Mouse (Mus musculus) embryonic facial prominence, embryonic 13.5 days (tissue): ENCODE results near the gene Slc6a8. TPM values are rescaled to one million over a fixed set of nuclear protein-coding genes. Genes with fewer than 3 reads are reported as not detected.

Source experiments
- ATAC-seq: fragments of 200-750 bp; cut with Nextera tagmentation; 2 replicates; pipeline ENCODE4 v1.8.0; 2017; ENCODE audit warnings: low read depth; ENCODE audit not compliant: insufficient number of reproducible peaks, insufficient read depth, low FRiP score, low TSS enrichment
- H3K27ac ChIP-seq: fragments of 300-500 bp; sonication (generic); 2 replicates; pipeline ENCODE4 v1.5.1; 2015; ENCODE audit warnings: moderate library complexity, mild to moderate bottlenecking, inconsistent platforms
- H3K27me3 ChIP-seq: fragments of 300-500 bp; sonication (generic); 2 replicates; pipeline ENCODE4 v1.6.1; 2015; ENCODE audit warnings: mild to moderate bottlenecking, inconsistent platforms
- H3K36me3 ChIP-seq: fragments of 300-500 bp; sonication (generic); 2 replicates; pipeline ENCODE4 v1.6.1; 2015; ENCODE audit warnings: mild to moderate bottlenecking, inconsistent platforms
- H3K4me1 ChIP-seq: fragments of 300-500 bp; sonication (generic); 2 replicates; pipeline ENCODE4 v1.6.1; 2015; ENCODE audit warnings: inconsistent platforms
- H3K4me2 ChIP-seq: fragments of 300-500 bp; sonication (generic); 2 replicates; pipeline ENCODE4 v1.6.1; 2015; ENCODE audit warnings: moderate library complexity, mild to moderate bottlenecking, inconsistent platforms
- H3K4me3 ChIP-seq: fragments of 300-500 bp; sonication (generic); 2 replicates; pipeline ENCODE4 v1.5.1; 2015; ENCODE audit warnings: mild to moderate bottlenecking, inconsistent platforms
- H3K9ac ChIP-seq: fragments of 300-500 bp; sonication (generic); 2 replicates; pipeline ENCODE4 v1.6.1; 2015; ENCODE audit warnings: mild to moderate bottlenecking, inconsistent platforms
- H3K9me3 ChIP-seq: fragments of 300-500 bp; sonication (generic); 2 replicates; pipeline ENCODE4 v1.6.1; 2016; ENCODE audit warnings: inconsistent platforms
- WGBS: fragments of 180-500 bp; shearing (Covaris S2); methylation state at CpG from one replicate; pipeline ENCODE4 v1.1.7; 2015; ENCODE audit warnings: mixed read lengths; 5-methylcytosine and 5-hydroxymethylcytosine counted together
- polyA plus RNA-seq: library from polyadenylated mRNA; unstranded; fragments of >200 nt; fragmentation: Nextera tagmentation; extraction: Ambion mirVana; gene quantifications from 2 replicates; pipeline ENCODE4 v1.2.1, GENCODE M21; 2015

Gene Slc6a8
- 9.7 and 10.1 TPM in 2 replicates for polyA plus RNA-seq

DNA sequence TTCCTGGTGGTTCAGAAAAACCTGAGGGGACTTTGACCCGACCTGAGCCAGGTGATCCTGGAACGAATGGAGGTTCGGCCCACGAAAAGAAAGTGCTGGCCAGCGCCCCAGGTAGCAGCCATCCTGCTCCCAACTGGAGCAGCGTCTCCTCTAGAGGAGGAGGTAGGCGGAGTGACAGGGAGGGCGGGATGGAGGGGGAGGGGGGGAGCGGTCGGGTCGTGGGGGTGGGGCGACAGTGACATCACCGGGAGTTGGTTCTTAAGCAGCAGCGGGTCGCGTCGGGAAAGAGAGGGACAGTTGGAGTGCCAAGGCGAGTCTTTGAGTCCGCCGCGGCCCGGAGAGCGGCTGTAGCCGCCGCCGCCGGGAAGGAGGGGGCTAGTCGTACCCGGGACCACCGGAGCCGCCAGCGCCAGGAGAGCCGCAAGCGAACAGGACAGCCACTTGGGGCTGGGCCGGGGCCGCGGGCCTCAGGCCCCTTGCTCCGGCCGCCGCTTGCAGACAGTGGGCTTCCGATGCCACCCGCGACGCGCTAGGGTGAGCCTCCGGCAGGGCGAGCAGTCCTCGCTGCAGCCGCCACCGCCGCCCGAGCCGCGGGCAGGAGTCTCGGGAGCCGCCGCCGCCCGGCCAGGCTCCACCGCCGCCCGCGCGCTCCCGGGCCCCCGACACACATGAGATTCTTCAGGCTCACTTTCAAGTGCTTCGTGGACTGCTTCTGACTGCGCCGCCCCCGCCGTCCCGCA, at the start of gene Slc6a8:
Slc6a8 (plus strand) TSS at position 272 of the 740 bp plus-strand sequence.
- peak within 1 kb of the TSS; percentile 82 for H3K9ac ChIP-seq
- peak within 1 kb of the TSS; percentile 70 for H3K4me2 ChIP-seq
- no peaks in the 10 kb centered on the region; the same call in 1 of the 2 replicates for H3K27me3 ChIP-seq
- peaks cover 11% of the 10 kb centered on the region for H3K36me3 ChIP-seq
- peak within 1 kb of the TSS; percentile 57 for H3K27ac ChIP-seq
- peaks cover 16% of the 10 kb centered on the region for H3K4me1 ChIP-seq
- no peaks in the 10 kb centered on the region for H3K9me3 ChIP-seq
- ATAC-seq: no peak; the same call in 1 of the 2 replicates
- WGBS: 24% methylated on average over 58 of the region's 72 CpGs
- peak within 1 kb of the TSS; percentile 61 for H3K4me3 ChIP-seq

DNA sequence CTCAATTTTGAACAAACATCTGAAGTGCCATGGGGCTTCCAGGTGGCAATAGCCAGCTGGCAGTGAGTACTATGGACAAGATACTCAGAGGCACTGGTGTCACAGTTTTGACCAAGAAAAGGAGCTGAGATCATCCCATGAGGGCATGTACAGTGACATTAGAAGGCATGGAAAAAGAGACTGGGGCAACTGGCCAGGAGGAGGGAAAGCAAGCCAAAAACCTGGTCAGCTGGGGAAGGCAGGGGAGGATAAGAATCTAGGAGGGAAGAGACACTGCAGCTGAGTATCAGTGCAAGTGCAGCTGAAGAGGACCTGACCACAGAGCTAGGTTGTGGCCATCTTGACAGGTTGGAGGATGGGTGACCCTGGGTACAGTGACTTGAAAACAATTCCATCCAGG, 46.0 kb upstream of the Slc6a8 start:
- no peak overlapping the region for H3K4me3 ChIP-seq

DNA sequence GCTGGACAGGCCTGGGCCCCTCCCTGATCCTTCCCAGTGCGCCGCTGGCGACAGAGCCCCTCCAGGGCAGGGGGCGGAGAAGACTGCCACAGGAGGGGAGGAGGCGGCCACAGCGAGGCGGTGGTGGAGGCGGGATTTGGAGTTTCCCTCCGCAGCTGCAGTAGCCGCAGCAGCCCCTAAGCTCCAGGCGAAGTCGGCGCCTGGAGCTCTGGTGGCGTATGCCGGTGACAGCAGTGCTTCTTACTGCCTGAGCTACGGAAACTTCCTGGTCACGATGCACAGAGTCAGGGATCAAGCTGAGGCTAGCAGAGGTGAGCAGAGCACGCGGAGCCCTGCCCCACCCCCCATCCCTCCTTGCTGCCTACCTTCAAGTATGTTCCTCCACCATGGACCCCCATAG, 37.5 kb upstream of the Slc6a8 start:
- Histone ChIP-seq H3K27me3 (peaks cover 67% of the 10 kb centered on the region), H3K4me2 (peak overlapping the region; percentile 54), H3K9me3 (no peaks in the 10 kb centered on the region), H3K27ac (no peak overlapping the region), H3K9ac (0 out of 2 replicates have a peak overlapping the region, but pooled peaks have one; percentile 44), H3K4me1 (peaks cover 6% of the 10 kb centered on the region; the same call in 1 of the 2 replicates), H3K36me3 (no peaks in the 10 kb centered on the region), H3K4me3 (peak overlapping the region; percentile 25)
- 25% methylated on average over 18 of the region's 19 CpGs for WGBS
- ATAC-seq: no peak

More for the DNA sequence above, 46.0 kb upstream of the Slc6a8 start:
- no peak overlapping the region for H3K4me2 ChIP-seq
- peaks cover 13% of the 10 kb centered on the region; the same call in 1 of the 2 replicates for H3K27me3 ChIP-seq
- no peak overlapping the region for H3K9ac ChIP-seq
- no peak for ATAC-seq
- H3K36me3 ChIP-seq: no peaks in the 10 kb centered on the region
- H3K4me1 ChIP-seq: no peaks in the 10 kb centered on the region
- H3K9me3 ChIP-seq: no peaks in the 10 kb centered on the region
- H3K27ac ChIP-seq: no peak overlapping the region

DNA sequence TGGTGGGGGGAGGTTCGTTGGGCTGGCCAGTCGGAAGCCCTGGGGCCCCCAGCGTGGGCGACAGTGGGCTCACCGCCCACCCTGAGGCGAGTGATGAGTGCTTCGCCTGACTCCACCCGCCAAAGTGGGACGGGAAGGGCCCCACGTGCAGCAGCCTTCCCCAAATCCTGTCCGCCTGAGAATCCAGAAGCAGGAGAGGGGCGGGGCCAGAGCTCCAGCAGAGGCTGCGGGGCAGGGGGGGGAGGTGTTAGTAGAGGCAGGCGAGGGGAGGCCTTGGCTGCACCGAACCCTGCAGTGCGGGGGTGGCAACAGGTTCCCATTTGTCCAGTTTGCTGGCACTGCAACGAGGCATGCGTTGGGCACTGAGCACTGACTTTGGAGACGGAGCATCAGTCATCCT, 35.5 kb upstream of the Slc6a8 start:
- Histone ChIP-seq H3K4me2 (peak overlapping the region; percentile 72), H3K4me3 (peak overlapping the region; percentile 35), H3K27ac (no peak overlapping the region), H3K9ac (0 out of 2 replicates have a peak overlapping the region, but pooled peaks have one; percentile 52), H3K27me3 (peaks cover 72% of the 10 kb centered on the region), H3K4me1 (peaks cover 6% of the 10 kb centered on the region; the same call in 1 of the 2 replicates), H3K36me3 (no peaks in the 10 kb centered on the region), H3K9me3 (no peaks in the 10 kb centered on the region)
- no peak for ATAC-seq
- WGBS: 18% methylated on average over 19 of the region's 19 CpGs

DNA sequence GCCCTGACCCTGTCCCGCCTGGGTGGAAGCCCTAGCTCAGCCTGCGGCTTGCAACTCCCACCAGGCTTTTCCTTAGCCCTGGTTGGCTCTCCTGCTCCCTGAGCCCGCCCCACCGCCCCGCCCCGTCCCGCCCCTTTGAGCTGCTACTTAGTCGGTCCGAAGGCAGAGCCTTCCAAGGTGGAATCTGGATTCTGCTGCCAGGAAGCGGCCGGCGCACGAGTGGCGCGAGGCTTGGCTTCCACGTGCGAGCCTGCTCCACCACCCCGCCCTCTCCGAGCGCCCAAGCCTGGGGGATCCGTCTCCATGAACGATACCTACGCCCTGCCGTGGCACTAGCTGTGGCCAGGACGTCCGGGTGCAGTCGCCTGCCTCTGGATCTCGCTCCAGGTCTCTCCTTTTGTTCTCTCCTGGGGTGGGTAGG, 33.7 kb upstream of the Slc6a8 start, which contains the start of gene Dusp9:
Dusp9 (plus strand) TSS at position 165 of the 421 bp plus-strand sequence.
- H3K4me3 ChIP-seq: peak within 1 kb of the TSS; percentile 43
- peak; percentile 48; the same call in 1 of the 2 replicates for ATAC-seq
- no peak within 1 kb of the TSS for H3K27ac ChIP-seq
- H3K4me2 ChIP-seq: peak within 1 kb of the TSS; percentile 62
- H3K9me3 ChIP-seq: no peaks in the 10 kb centered on the region
- peak within 1 kb of the TSS; percentile 64 for H3K9ac ChIP-seq
- peaks cover 6% of the 10 kb centered on the region; the same call in 1 of the 2 replicates for H3K4me1 ChIP-seq
- WGBS: 21% methylated on average over 28 of the region's 28 CpGs
- H3K36me3 ChIP-seq: no peaks in the 10 kb centered on the region
- H3K27me3 ChIP-seq: peaks cover 62% of the 10 kb centered on the region

DNA sequence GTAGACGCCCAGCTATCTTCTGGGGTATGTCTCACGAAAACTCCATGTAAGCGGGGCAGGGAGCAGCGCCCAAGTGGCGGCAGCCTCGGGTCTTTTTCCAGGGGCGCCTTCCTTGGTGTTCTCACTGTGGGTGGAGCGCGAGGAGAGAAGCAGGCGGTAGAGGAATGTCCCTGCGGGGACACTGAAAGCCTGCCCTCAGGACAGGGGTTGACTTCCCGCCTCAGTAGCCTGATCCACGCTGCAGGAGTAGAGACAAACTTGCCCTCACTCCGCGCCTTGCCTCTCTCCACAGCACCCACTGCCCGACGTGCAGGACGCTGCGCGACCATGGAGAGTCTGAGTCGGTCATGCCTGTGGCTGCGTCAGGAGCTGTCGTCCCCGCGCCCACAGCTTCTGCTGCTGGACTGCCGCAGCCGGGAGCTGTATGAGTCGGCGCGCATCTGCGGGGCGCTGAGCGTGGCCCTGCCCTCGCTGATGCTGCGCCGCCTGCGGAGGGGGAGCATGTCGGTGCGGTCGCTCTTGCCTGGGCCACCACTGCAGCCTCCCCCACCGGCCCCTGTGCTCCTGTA, 33.0 kb upstream of the Slc6a8 start:
- H3K9ac ChIP-seq: peak overlapping the region; percentile 64
- no peak overlapping the region for H3K27ac ChIP-seq

DNA sequence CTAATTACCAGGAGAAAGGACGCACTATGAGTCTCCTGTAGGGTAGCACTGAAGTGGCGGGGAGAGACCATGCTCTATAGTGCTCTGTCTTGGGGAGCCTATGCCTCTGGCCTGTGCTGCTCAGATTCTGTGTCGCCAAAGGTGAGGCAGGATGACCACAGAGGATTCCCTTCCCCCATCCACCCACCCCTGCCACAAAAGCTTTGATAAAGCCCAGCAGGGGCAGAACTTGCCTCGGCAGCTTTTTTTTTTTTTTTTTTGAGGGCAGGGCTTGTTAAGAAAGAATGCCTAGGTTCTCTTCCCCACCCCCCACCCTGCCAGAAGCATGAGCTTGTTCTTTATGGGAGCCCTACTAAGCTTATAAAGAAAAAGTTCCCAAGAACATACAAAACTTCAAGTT, 27.8 kb upstream of the Slc6a8 start:
- no peak for ATAC-seq
- WGBS: 39% methylated on average over 4 of the region's 4 CpGs
- no peak overlapping the region for H3K27ac ChIP-seq
- no peak overlapping the region for H3K4me3 ChIP-seq
- H3K36me3 ChIP-seq: no peaks in the 10 kb centered on the region
- peaks cover 10% of the 10 kb centered on the region for H3K27me3 ChIP-seq
- H3K4me1 ChIP-seq: no peaks in the 10 kb centered on the region
- H3K9me3 ChIP-seq: no peaks in the 10 kb centered on the region
- no peak overlapping the region for H3K4me2 ChIP-seq
- no peak overlapping the region for H3K9ac ChIP-seq

More for the DNA sequence above, 33.0 kb upstream of the Slc6a8 start:
- ATAC-seq: no peak
- peak overlapping the region; percentile 62 for H3K4me2 ChIP-seq
- no peaks in the 10 kb centered on the region for H3K36me3 ChIP-seq
- H3K4me1 ChIP-seq: peaks cover 6% of the 10 kb centered on the region; the same call in 1 of the 2 replicates
- H3K27me3 ChIP-seq: peaks cover 55% of the 10 kb centered on the region
- 16% methylated on average over 41 of the region's 41 CpGs for WGBS
- H3K9me3 ChIP-seq: no peaks in the 10 kb centered on the region
- peak overlapping the region; percentile 43 for H3K4me3 ChIP-seq

DNA sequence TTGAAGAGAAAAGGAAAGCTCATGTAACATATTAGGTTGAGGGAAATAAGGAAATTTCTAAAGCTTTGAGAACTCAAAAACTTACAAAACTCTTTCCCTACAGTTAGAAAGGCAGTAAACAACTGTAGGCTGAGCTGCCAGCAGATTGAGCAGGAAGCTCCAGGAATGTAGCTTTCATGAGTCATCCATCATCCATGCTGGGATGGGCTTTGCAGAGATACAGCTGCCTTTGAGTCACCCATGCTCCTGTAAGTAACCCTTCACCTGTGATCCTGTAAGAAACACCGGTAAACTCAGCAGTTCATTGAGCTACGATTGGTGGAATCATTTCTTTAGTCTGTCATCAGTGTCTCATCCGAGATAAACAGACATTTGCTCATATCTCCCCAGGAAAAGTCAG, 22.1 kb upstream of the Slc6a8 start:
- no peaks in the 10 kb centered on the region for H3K4me1 ChIP-seq
- no peak overlapping the region for H3K4me2 ChIP-seq
- H3K9ac ChIP-seq: no peak overlapping the region
- no peak overlapping the region for H3K27ac ChIP-seq
- H3K27me3 ChIP-seq: no peaks in the 10 kb centered on the region
- H3K4me3 ChIP-seq: no peak overlapping the region
- ATAC-seq: no peak
- WGBS: 76% methylated on average over 3 of the region's 3 CpGs
- no peaks in the 10 kb centered on the region for H3K36me3 ChIP-seq
- H3K9me3 ChIP-seq: no peaks in the 10 kb centered on the region

DNA sequence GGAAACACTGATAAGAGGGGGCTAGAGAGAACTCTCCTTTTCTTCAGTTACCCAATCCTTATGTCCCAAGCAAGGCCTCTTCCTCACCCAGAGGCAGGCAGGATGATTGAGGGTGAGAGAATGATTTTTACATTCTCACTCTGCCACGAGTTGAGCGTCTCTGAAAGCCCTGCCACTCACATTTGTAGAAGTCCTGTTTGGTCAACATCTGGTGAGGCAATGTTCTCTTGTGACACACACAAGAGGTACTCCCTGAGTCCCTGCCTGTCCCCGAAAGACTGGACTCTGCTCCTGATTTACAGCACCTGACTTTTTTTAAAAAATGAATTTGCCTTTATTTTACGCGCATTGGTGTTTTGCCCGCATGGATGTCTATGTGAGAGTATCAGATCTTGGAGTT, 19.6 kb upstream of the Slc6a8 start:
- no peaks in the 10 kb centered on the region for H3K36me3 ChIP-seq
- no peaks in the 10 kb centered on the region for H3K4me1 ChIP-seq
- H3K4me2 ChIP-seq: no peak overlapping the region
- no peak overlapping the region for H3K9ac ChIP-seq
- 80% methylated on average over 6 of the region's 6 CpGs for WGBS
- H3K27me3 ChIP-seq: no peaks in the 10 kb centered on the region; the same call in 1 of the 2 replicates
- no peak overlapping the region for H3K4me3 ChIP-seq
- H3K9me3 ChIP-seq: no peaks in the 10 kb centered on the region
- no peak overlapping the region for H3K27ac ChIP-seq
- ATAC-seq: no peak

DNA sequence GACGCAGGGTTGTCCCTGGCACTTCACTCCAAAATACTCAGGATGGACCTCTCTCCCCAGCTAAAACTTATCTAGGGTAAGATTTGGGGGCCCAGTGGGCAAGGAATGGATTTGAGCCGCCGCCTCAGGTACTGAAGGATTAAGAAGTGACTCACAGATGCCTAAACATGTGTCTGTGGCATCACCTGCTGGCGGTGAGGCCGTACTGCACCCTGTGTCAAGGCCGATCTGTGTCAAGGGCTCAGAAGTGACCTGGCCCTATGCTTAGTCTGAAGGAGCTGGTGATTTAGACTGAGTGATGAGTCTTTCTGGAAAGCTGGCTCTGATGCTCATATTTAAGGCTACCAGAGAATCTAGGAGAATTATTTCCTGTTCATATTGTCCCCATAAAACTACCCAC, 18.8 kb upstream of the Slc6a8 start:
- no peak overlapping the region for H3K4me3 ChIP-seq
- no peak for ATAC-seq

DNA sequence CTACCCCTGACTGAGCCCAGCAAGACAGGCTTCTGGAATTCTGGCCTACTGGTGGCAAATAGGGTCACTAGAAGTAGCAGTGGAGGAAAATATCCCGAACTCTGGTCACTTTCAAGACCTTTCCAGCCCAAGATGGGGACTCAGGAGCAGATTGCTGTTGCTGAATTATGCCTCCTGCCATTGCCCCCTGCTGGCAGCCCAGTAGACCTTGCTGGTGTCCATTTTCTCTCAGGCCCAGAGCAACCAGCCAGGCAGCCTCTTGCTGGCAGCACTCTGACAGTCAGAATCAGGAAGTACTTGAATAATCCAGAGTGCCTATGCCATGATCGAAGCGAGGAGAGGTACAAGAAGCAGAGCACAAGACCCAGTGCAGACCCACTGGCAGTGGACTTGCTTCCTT, 17.4 kb upstream of the Slc6a8 start:
- H3K27me3 ChIP-seq: no peaks in the 10 kb centered on the region; the same call in none of the 2 replicates
- 74% methylated on average over 3 of the region's 3 CpGs for WGBS
- no peak overlapping the region for H3K27ac ChIP-seq
- no peaks in the 10 kb centered on the region for H3K9me3 ChIP-seq
- no peak overlapping the region for H3K4me2 ChIP-seq
- H3K36me3 ChIP-seq: no peaks in the 10 kb centered on the region
- no peak overlapping the region for H3K9ac ChIP-seq
- ATAC-seq: no peak
- no peak overlapping the region for H3K4me3 ChIP-seq
- H3K4me1 ChIP-seq: no peaks in the 10 kb centered on the region

More for the DNA sequence above, 18.8 kb upstream of the Slc6a8 start:
- no peaks in the 10 kb centered on the region for H3K4me1 ChIP-seq
- H3K27ac ChIP-seq: no peak overlapping the region
- no peak overlapping the region for H3K9ac ChIP-seq
- no peaks in the 10 kb centered on the region for H3K9me3 ChIP-seq
- 20% methylated on average over 6 of the region's 6 CpGs for WGBS
- H3K27me3 ChIP-seq: no peaks in the 10 kb centered on the region; the same call in 1 of the 2 replicates
- H3K4me2 ChIP-seq: no peak overlapping the region
- H3K36me3 ChIP-seq: no peaks in the 10 kb centered on the region
